Mouse (Mus musculus): ENCODE measurements around the gene Rabep2.

The Rabep2 gene

DNA sequence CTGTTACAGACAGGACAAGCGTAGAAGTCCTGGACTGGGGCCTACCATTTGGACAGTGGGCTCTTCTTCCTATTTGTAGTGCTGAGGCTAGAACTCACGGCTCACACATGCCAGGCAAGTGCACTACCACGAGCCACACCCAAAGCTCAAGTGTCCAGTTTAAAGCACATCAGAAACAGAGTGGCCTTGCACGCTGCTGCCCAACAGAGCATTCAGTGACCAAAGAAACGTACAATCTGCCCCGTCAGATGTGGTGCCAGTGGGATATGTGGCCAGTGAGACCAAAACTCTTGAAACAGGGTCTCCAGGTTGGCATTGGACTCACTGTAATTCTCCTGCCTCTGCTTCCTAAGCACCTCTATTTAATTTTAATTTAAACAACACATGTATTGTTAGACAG lies 22.1 kb downstream of the Rabep2 start:
- ChIA-PET POLR2A (interaction anchor here in 2 of 4 experiments (0.7 to 1.8 kb wide), 4 partner anchors 15 to 25 kb away, joined by 4 to 5 read pairs (median 5); partner anchors contain the start of gene Sh2b1 (in 2 of the 2)), CTCF (interaction anchor here in 2 of 4 experiments (0.6 kb wide), 2 partner anchors 15 to 17 kb away, joined by 3 read pairs; no protein-coding TSS in a partner anchor)

DNA sequence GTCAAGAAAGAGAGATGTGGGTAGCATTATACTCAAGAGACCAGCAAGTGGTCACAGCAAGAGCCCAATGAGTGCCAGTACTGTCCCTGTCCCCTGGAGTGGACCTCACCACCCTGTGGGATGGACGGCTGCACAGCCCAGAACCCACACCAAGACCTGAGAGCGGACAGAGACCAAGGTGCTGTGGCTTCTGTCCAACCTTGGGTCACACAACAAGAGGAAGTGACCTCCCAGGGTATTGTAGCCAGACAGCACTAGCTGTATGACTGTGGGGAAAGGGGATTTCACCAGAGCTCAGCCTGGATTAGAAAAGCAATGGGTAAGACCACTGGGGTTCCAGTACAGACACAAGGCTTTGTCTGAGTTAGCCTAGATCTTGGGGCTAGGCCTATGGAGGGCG lies 23.7 kb downstream of the Rabep2 start:
- POLR2A ChIA-PET, result interaction anchor here in 3 of 4 experiments (0.6 to 1.7 kb wide), 3 partner anchors 13 to 23 kb away, joined by 3 to 5 read pairs (median 3); partner anchors contain the start of gene Sh2b1 (in 1 of the 3)
- CTCF ChIA-PET, result no interaction called here

DNA sequence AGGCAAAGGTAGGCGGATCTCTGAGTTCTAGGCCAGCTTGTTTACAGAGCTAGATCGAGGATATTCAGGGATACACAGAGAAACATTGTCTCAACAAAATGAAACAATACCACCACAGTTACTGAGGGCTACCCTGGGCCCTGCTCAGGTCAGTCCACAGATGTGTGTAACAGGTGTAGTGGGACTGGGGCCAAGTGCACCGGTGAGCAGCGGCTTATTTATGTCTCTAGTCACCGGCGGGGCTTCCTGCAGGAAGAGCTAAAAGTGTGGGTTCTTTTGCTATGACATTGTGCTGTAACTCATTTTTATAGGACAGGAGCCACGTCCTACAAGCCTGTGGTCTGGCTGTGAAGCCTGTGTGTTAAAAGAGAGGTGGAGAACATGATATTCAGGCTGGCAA lies 25.3 kb downstream of the Rabep2 start:
- ChIA-PET CTCF (interaction anchor here in 1 of 4 experiments (0.6 kb wide), 1 partner anchor 878 kb away, joined by 4 read pairs; no protein-coding TSS in a partner anchor), POLR2A (interaction anchor here in 3 of 4 experiments (0.6 to 1.7 kb wide), 9 partner anchors 9 to 407 kb away, joined by 3 to 7 read pairs (median 4); partner anchors contain the start of genes Sh2b1 (in 2 of the 3) and Atp2a1 (in 1 of the 3))

DNA sequence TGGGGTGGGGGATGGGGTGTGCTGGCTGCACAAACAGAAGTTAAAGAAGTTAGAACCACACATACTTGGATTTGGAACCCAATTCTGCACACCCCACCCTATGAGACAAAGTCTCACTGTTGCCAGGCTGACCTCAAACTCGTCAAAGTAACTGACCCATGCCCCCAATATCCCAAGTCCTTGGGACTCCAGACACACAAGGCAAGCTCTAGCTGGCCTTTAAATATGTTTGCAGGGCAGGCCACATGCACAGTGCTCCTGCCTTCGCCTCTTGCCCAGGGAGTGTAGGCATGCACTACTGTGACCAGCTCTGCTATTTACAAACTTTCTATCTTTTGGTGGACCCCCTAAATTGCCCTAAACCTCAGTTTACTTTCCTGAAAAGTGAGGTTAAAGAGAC lies 26.7 kb downstream of the Rabep2 start:
- POLR2A ChIA-PET, result interaction anchor here in 2 of 4 experiments (1.4 to 1.5 kb wide), 2 partner anchors 12 to 20 kb away, joined by 5 read pairs; partner anchors contain the start of gene Sh2b1 (in 1 of the 2)
- CTCF ChIA-PET, result no interaction called here

DNA sequence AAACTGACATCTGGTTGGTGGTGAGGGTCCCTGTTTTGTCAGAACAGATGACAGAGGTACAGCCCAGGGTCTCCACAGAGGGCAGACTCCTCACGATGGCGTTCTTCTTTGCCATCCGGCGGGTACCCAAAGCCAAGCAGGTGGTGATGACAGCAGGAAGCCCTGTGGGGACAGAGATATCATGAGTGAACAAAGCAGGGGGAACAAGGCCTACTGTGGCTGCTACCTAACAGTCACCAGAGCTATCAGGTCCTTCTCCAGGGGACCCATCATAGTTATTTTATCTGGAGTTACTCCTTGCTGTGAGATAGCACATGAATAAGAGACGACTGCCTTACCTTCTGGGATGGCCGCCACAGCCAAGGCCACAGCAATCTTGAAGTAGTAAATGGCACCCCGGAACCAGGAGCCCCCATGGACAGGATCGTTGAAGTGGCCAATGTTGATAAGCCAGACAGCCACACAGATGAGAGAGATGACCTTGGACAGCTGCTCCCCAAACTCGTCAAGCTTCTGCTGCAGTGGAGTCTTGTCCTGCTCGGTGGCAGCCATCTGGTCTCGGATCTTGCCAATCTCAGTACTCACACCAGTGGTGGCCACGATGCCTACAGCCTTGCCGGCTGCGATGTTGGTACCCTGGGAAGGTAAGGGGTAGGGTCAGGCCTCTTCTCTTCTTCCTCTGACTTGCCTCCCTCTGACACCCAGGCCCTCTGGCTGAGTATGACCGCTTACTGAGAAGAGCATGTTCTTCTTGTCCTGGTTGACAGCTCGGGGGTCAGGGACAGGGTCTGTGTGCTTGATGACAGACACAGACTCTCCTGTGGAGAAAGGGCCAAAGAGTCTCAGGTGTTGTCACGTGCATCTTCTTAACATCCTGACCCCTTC lies 28.1 kb downstream of the Rabep2 start:
- POLR2A ChIA-PET, result interaction anchor here in 2 of 4 experiments (1.3 to 1.4 kb wide), 3 partner anchors 10 to 19 kb away, joined by 4 to 7 read pairs (median 5); partner anchors contain the start of gene Sh2b1 (in 1 of the 2)
- CTCF ChIA-PET, result no interaction called here

DNA sequence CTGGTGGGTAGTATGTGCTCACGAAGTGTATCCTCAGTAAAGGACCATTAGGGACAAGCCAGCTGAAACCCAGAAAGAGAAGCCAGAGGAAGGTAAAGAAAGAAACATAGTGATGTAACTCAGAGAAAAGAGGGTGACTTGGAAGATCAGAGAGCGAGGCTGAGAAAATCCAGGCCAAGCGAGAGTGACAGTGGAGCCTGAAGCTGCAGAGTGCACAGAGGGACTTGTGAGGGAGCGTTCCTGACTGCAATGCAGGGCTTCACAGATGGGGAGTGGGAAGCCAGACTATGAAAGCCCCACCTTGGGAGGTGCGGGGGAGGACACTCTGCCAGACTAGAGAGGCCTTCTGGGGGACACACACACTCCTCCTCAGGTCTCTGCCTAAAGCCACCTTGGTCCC lies 29.7 kb downstream of the Rabep2 start:
- ChIA-PET POLR2A (interaction anchor here in 2 of 4 experiments (0.6 to 1.4 kb wide), 4 partner anchors 9 to 107 kb away, joined by 3 to 7 read pairs (median 5); no protein-coding TSS in a partner anchor), CTCF (interaction anchor here in 1 of 4 experiments (1.1 kb wide), 1 partner anchor 9 kb away, joined by 3 read pairs; no protein-coding TSS in a partner anchor)

DNA sequence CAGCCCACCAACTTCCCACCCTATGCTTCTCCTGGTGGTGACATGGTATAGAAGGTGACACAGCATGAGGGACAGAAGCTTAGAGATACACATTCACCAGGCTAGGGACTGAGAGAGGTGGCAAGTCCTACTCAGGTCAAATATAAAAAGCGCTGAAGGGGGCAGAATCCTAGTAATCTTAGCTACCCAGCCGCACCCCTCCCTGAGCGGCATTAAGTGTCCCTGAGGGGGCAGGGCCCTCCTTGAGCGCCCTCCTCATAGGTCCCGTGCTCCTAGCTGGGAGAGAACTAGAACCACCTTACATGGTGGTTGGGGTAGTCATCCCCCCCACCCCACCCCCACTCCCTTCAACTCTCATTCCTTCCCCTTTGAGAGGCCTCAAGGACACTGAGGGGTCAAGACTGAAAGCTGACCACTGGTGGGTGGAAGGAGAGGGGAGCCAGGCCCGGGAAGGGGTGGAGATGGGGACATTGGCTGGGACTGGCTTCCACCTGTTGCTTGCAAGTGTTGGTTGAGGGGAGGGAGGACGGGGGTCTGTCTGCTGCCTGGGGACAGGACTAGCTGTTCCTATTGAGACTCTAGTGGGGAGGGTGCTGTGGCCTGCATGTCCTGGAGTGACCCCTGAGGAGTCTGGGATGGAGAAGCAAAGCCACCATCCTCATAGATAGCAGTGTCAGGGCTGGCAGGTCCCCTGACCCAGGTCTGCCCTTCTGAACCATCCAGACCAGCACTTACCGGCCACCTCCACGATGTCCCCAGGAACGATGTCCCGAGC lies 30.5 kb downstream of the Rabep2 start:
- CTCF ChIA-PET, result interaction anchor here in 2 of 4 experiments (0.6 to 1.1 kb wide), 2 partner anchors 8 to 295 kb away, joined by 3 read pairs; no protein-coding TSS in a partner anchor

DNA sequence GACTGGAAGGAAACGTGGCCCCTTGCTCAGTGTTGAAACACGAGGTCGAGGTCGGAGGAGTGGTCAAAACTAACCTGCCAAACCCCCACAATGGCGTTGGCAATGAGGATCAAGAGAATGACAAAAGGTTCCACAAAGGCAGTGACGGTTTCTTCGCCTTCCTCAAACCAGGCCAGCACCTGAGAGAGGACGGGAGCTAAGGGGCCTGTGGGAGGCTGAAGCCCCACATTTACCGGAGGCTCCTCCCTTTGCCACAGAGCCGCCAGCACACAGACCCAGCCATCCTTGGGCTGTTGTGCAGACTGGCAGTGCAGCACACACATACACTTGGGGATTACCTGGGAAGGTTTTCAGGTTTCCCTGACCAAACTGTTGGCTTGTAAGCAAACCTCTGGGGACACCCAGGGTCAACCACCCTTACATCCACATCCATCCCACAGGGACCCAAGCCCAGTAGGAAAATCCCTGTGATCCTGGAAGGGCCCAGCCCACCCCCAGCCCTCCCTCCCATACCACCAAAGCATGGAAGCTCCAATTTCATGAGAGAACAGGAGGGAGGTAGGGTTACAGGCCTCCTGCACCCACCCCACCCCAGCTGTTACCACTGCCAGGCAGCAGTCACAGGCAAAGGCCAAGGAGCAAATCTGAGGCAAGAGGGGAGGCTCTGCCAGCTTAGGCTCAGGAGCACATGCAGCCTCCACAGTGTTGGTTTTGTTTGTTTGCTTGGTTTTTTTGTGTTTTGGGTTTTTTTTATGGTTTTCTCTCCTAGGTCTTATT lies 32.3 kb downstream of the Rabep2 start:
- ChIA-PET POLR2A (interaction anchor here in 3 of 4 experiments (0.6 to 7.6 kb wide), 6 partner anchors 14 to 127 kb away, joined by 3 to 62 read pairs (median 4); partner anchors contain the start of gene Sh2b1 (in 2 of the 3)), CTCF (interaction anchor here in 3 of 4 experiments (0.5 to 1.1 kb wide), 3 partner anchors 24 to 194 kb away, joined by 3 to 4 read pairs (median 3); no protein-coding TSS in a partner anchor)

More for the DNA sequence above, 30.5 kb downstream of the Rabep2 start:
- POLR2A ChIA-PET, result interaction anchor here in 2 of 4 experiments (0.5 to 1.5 kb wide), 5 partner anchors 18 to 107 kb away, joined by 3 to 6 read pairs (median 3); no protein-coding TSS in a partner anchor

DNA sequence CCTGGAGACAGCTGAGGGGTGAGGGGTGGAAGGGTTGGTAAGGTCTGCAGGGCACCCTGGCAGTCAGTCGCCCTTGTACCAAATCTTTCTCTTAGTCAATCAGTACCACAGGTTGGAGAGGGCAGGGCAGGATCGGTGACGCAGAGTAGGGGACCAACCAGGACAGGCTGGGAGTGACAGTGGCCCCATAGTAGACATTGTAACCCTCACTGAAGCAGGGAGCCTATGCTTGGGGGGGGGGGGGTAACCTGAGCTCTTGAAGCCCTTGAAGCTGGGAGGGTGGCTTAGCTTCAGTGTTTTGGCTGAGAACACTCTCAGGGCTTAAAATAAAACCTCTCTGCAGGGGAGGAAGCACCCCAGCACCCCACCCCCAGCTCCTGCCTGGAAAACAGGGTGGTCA lies 33.1 kb downstream of the Rabep2 start:
- POLR2A ChIA-PET, result interaction anchor here in 3 of 4 experiments (0.6 to 7.6 kb wide), 12 partner anchors 13 to 702 kb away, joined by 3 to 62 read pairs (median 4); partner anchors contain the start of gene Sh2b1 (in 3 of the 3)
- CTCF ChIA-PET, result interaction anchor here in 3 of 4 experiments (0.6 to 1.1 kb wide), 4 partner anchors 100 to 392 kb away, joined by 3 to 9 read pairs (median 3); no protein-coding TSS in a partner anchor

DNA sequence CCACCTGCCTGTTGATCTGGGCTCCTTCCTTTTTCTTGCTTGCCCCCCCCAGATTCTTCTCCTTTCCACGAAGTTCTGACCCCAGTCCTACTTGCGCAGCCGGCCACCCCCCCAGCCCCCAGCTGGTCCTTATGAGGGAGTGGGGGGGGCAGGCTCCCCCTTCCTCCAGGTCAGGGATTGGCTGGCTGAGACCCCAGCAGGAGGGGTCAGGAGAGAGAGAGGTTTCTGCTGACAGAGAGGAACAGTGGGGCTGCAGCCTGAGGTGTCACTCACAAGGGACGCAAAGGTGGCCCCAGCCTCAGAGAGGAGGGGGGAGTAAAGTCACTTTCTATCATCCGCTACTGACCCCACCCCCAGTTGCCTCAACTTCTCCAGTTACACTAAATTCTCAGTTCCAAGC lies 34.4 kb downstream of the Rabep2 start, which contains the start of gene Atp2a1:
TSS of gene Atp2a1 (minus strand) at position 105 of the 400 bp plus-strand sequence.
- CTCF ChIA-PET, result no interaction called here

DNA sequence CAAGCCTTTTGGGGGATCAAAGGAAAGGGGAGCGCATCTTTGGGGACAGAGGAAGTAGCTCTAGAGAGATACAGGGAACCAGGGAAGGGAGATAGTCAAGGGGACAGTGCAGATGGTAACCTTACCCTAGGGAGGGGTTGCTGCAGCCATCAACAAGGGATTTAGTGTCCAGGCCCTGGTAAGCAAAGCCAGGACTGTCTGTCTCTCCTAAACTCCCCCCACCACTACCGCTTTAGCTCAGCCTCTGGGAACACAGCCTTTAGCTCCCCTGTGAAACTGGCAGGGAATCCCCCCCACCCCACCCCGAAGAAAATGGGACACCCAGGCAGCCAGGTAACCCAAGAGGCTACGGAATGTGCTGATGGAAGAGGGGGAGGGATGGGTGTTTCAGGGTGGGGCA lies 35.0 kb downstream of the Rabep2 start:
- ChIA-PET CTCF (no interaction called here), POLR2A (interaction anchor here in 3 of 4 experiments (1.0 to 7.6 kb wide), 6 partner anchors 11 to 150 kb away, joined by 3 to 62 read pairs (median 4); partner anchors contain the start of gene Sh2b1 (in 2 of the 3))

More for the DNA sequence above, 34.4 kb downstream of the Rabep2 start, which contains the start of gene Atp2a1:
- POLR2A ChIA-PET, result interaction anchor here in 3 of 4 experiments (0.5 to 7.6 kb wide), 10 partner anchors 10 to 83 kb away, joined by 3 to 62 read pairs (median 4); partner anchors contain the start of gene Sh2b1 (in 3 of the 3)

DNA sequence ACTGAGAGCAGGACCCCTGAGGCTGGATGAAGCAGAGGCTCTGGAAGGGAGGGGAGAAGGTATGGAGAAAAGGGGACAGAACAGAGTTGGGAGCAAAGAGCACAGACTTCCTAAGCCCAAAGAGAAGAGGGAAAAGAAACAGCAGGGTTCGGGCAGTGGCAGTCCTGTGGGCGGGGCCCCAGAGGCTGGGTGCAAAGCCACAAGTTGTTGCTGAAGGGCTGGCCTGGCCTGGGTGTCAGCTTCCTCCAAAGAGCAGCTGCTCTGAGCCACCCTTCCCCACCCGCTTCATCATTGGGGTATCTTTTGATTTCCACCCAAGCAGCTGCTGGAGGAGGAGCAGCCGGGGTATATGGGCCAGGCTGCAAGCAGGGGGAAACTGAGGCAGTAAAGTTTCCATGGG lies 35.6 kb downstream of the Rabep2 start:
- POLR2A ChIA-PET, result interaction anchor here in 3 of 4 experiments (1.0 to 7.6 kb wide), 7 partner anchors 10 to 150 kb away, joined by 3 to 62 read pairs (median 4); partner anchors contain the start of genes Sh2b1 (in 2 of the 3) and Eif3c (in 1 of the 3)
- CTCF ChIA-PET, result no interaction called here

DNA sequence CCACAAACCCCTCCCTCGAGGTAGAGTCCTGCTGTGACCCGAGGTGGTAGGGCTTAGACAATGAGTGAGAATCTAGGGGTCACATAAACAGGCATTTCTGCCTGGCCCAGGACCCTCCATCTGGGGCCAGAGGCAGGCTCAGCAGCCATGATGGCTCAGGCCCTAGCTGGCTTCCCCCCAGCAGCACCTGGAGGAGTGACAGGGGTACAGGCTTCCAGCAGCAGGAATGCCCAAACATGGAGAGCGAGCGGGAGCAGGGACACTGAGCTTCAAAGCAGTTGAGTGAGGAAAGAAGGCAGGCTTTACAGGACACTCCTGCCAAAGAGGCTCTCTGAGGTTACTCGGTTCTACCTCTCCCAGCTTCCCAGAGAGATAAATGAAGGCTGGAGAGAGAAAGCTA lies 36.3 kb downstream of the Rabep2 start:
- ChIA-PET CTCF (interaction anchor here in 3 of 4 experiments (0.5 to 1.1 kb wide), 3 partner anchors 29 to 244 kb away, joined by 3 to 6 read pairs (median 4); no protein-coding TSS in a partner anchor), POLR2A (interaction anchor here (0.6 to 7.6 kb wide), 14 partner anchors 10 to 149 kb away, joined by 3 to 62 read pairs (median 4); partner anchors contain the start of genes Sh2b1 (in 3 of the 4), Eif3c (in 1 of the 4) and Spns1 (in 1 of the 4))

DNA sequence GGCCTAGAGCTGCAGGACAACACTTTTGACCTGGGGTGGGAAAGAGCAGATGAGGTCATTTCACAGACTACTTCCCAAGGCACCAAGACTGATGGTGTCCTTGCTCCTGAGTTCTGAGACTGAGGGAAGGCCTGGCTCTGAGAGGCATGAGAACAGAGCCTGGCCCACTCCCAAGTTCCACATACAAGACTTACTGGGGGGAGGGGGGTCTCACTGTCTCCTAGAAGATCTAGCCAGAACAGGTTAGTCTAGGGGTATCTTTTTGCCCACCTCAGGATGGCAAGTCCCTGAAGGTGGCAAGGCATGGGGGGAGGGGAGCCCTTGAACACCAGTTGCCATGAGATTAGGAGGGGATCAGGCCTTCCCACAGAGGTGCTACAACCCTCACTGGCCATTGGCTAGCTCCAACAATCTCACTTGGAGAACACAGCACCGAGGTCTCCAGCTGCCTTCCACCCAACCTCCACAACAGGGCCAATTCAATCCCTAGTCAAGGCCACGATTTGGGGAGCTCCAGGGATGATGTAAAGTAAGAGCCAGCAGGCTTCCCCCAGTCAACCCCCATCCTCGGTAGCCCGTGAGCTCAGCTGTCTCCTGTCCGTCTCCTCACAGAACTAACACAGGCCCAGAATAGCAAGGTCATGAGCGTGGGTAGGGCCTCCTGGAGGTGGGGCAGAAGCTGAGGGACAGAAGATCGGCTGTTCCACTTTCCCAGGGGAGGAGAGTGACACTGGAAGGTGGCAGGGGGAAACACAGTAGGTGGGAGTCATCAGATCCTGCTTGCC lies 36.9 kb downstream of the Rabep2 start:
- ChIA-PET CTCF (interaction anchor here (0.5 to 1.5 kb wide), 17 partner anchors 12 to 243 kb away, joined by 3 to 9 read pairs (median 3); partner anchors contain the start of gene Tufm (in 1 of the 4)), POLR2A (interaction anchor here (0.6 to 7.6 kb wide), 22 partner anchors 9 to 325 kb away, joined by 3 to 62 read pairs (median 4); partner anchors contain the start of genes Sh2b1 (in 4 of the 4), Eif3c (in 1 of the 4) and Spns1 (in 1 of the 4))

DNA sequence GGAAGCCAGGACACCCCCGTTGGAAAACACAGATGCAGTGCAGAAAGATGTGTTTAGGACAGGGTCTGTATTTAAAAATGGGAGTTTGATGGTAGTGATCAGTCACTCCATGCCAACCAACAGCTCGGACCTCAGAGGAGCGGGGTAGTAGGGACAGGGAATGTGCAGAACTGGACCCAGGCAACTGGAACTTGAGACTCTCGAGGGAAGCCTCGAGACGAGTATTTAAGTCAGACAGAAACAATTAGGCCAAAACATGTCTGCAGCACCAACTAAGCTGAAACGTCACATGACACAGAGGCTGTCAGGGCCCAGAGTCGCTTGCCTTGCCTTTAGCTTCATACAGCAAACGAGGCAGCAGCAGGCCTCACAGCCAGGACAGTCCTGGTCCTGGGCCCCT lies 37.6 kb downstream of the Rabep2 start:
- POLR2A ChIA-PET, result interaction anchor here (0.6 to 7.6 kb wide), 25 partner anchors 8 to 158 kb away, joined by 3 to 62 read pairs (median 4); partner anchors contain the start of genes Sh2b1 (in 3 of the 4), Eif3c (in 1 of the 4) and Tufm (in 1 of the 4)
- CTCF ChIA-PET, result interaction anchor here (0.5 to 1.8 kb wide), 20 partner anchors 9 to 136 kb away, joined by 3 to 9 read pairs (median 4); partner anchors contain the start of genes Nfatc2ip (in 1 of the 4), Sh2b1 (in 1 of the 4) and Tufm (in 1 of the 4)
